ENCODE assay signal across 12 mouse cellular contexts in genomic region chr4:129246360-129247301, GRCm38 (mm10). TPM values are rescaled to one million over a fixed set of nuclear protein-coding genes. Genes with fewer than 3 reads are reported as not detected.
DNase-seq lines count a peak whose midpoint lies in the region; ATAC-seq and TF ChIP-seq lines count a peak whose summit lies in the region.
"Had no signal": no experiment of that assay in that cellular context is flagged by ENCODE, and none has a peak within 500 bp of the region (broad histone marks: within the 10 kb centered on the region; RNA-seq: fewer than 3 reads in every experiment).

No protein-coding gene starts in this region.

- no peak for TF ChIP-seq POLR2A in myocyte (IDR thresholded peaks at IDR 0.05; ENCODE audit: insufficient read length, low read depth)

- no peaks in the 10 kb centered on the region for H3K9me3 ChIP-seq in forebrain, embryonic 11.5 days (ENCODE audit: control insufficient read depth, low read length)
- no peaks in the 10 kb centered on the region for H3K9me3 ChIP-seq in forebrain, embryonic 16.5 days (ENCODE audit: control insufficient read depth, low read length)
- H3K9me3 ChIP-seq in kidney, postnatal 0 days (replicated peaks; ENCODE audit: low read length) = no peaks in the 10 kb centered on the region
- H3K9me3 ChIP-seq in embryonic facial prominence, embryonic 14.5 days (ENCODE audit: control insufficient read depth, low read length) = no peaks in the 10 kb centered on the region
- H3K9me3 ChIP-seq: forebrain, embryonic 15.5 days had no signal

- WGBS in forebrain, embryonic 11.5 days = 33% methylated on average over 15 of the region's 15 CpGs
- 43% methylated on average over 15 of the region's 15 CpGs for WGBS in forebrain, embryonic 16.5 days
- 45% methylated on average over 15 of the region's 15 CpGs for WGBS in kidney, postnatal 0 days
- 42% methylated on average over 14 of the region's 15 CpGs for WGBS in embryonic facial prominence, embryonic 14.5 days

- H3K4me2 ChIP-seq in forebrain, embryonic 11.5 days (ENCODE audit: low read depth, low read length, severe bottlenecking) = no peak overlapping the region
- no peak overlapping the region for H3K4me2 ChIP-seq in forebrain, embryonic 16.5 days (ENCODE audit: low read length)
- H3K4me2 ChIP-seq in kidney, postnatal 0 days (ENCODE audit: low read length) = peak overlapping the region; percentile 93
- peak overlapping the region; percentile 90 for H3K4me2 ChIP-seq in embryonic facial prominence, embryonic 14.5 days (ENCODE audit: low read depth, low read length)
- H3K4me2 ChIP-seq in myocyte (ENCODE audit: low read depth) = peak overlapping the region; percentile 100

- no peak overlapping the region for H3K27ac ChIP-seq in forebrain, embryonic 11.5 days (ENCODE audit: low read depth, low read length)
- no peak overlapping the region for H3K27ac ChIP-seq in forebrain, embryonic 16.5 days (ENCODE audit: low read length)
- 0 out of 2 replicates have a peak overlapping the region, but pooled peaks have one; percentile 13 for H3K27ac ChIP-seq in kidney, postnatal 0 days
- H3K27ac ChIP-seq in embryonic facial prominence, embryonic 14.5 days (replicated peaks; ENCODE audit: low read depth, low read length) = no peak overlapping the region
- H3K27ac ChIP-seq: forebrain, embryonic 15.5 days; layer of hippocampus, adult 2 months had no signal

- H3K9ac ChIP-seq in forebrain, embryonic 11.5 days (ENCODE audit: low read length) = no peak overlapping the region
- no peak overlapping the region for H3K9ac ChIP-seq in forebrain, embryonic 16.5 days (replicated peaks; ENCODE audit: low read depth, low read length)
- peak overlapping the region; percentile 89; the same call in 1 of the 2 replicates for H3K9ac ChIP-seq in kidney, postnatal 0 days (ENCODE audit: low read depth, low read length)
- no peak overlapping the region for H3K9ac ChIP-seq in embryonic facial prominence, embryonic 14.5 days (ENCODE audit: low read depth, low read length)
- H3K9ac ChIP-seq: forebrain, embryonic 15.5 days had no signal

- no peak for ATAC-seq in forebrain, embryonic 11.5 days (replicated peaks; ENCODE audit: low FRiP score)
- no peak for ATAC-seq in forebrain, embryonic 16.5 days
- no peak for ATAC-seq in kidney, postnatal 0 days (replicated peaks; ENCODE audit: low FRiP score, low read depth)
- ATAC-seq in embryonic facial prominence, embryonic 14.5 days (ENCODE audit: low read depth) = no peak
- ATAC-seq: forebrain, embryonic 15.5 days had no signal

- TF ChIP-seq CTCF in kidney, postnatal 0 days (IDR thresholded peaks at IDR 0.05; ENCODE audit: low read depth) = no peak

- no peak overlapping the region for H3ac ChIP-seq in myocyte (ENCODE audit: control insufficient read depth, insufficient read length)

- H3K36me3 ChIP-seq in forebrain, embryonic 11.5 days (ENCODE audit: control insufficient read depth, insufficient read depth, low read length) = no peaks in the 10 kb centered on the region
- no peaks in the 10 kb centered on the region for H3K36me3 ChIP-seq in forebrain, embryonic 16.5 days (ENCODE audit: control insufficient read depth, insufficient read depth)
- no peaks in the 10 kb centered on the region for H3K36me3 ChIP-seq in kidney, postnatal 0 days (ENCODE audit: insufficient read depth, low read length)
- no peaks in the 10 kb centered on the region for H3K36me3 ChIP-seq in embryonic facial prominence, embryonic 14.5 days (ENCODE audit: control insufficient read depth, insufficient read depth, low read length)
- H3K36me3 ChIP-seq in myocyte (ENCODE audit: control insufficient read depth, insufficient read depth) = no peaks in the 10 kb centered on the region
- H3K36me3 ChIP-seq: forebrain, embryonic 15.5 days had no signal

- H3K4me3 ChIP-seq in forebrain, embryonic 11.5 days (ENCODE audit: low read depth, low read length) = no peak overlapping the region
- H3K4me3 ChIP-seq in forebrain, embryonic 16.5 days (replicated peaks; ENCODE audit: low read length) = no peak overlapping the region
- H3K4me3 ChIP-seq in kidney, postnatal 0 days (replicated peaks; ENCODE audit: low read depth, low read length) = no peak overlapping the region
- H3K4me3 ChIP-seq in embryonic facial prominence, embryonic 14.5 days (ENCODE audit: low read depth, low read length) = peak overlapping the region; percentile 57; the same call in 1 of the 2 replicates
- H3K4me3 ChIP-seq in myocyte = peak overlapping the region; percentile 74

- H3K27me3 ChIP-seq in forebrain, embryonic 11.5 days (ENCODE audit: control insufficient read depth, insufficient read depth, low read length) = peaks cover 25% of the 10 kb centered on the region
- H3K27me3 ChIP-seq in forebrain, embryonic 16.5 days (replicated peaks; ENCODE audit: control insufficient read depth, insufficient read depth, low read length) = peaks cover 28% of the 10 kb centered on the region
- H3K27me3 ChIP-seq in kidney, postnatal 0 days (ENCODE audit: insufficient read depth, low read length) = no peaks in the 10 kb centered on the region
- peaks cover 40% of the 10 kb centered on the region for H3K27me3 ChIP-seq in embryonic facial prominence, embryonic 14.5 days (replicated peaks; ENCODE audit: control insufficient read depth, insufficient read depth, low read length)
- H3K27me3 ChIP-seq in myocyte (ENCODE audit: control insufficient read depth, insufficient read depth, insufficient read length) = no peaks in the 10 kb centered on the region

- H3K79me2 ChIP-seq in myocyte (ENCODE audit: control insufficient read depth, insufficient read depth) = peaks cover 64% of the 10 kb centered on the region

- H3K4me1 ChIP-seq in forebrain, embryonic 11.5 days (replicated peaks; ENCODE audit: control insufficient read depth, insufficient read depth, low read length) = peaks cover 29% of the 10 kb centered on the region
- peaks cover 24% of the 10 kb centered on the region for H3K4me1 ChIP-seq in forebrain, embryonic 16.5 days (replicated peaks; ENCODE audit: control insufficient read depth, insufficient read depth, low read length)
- peaks cover 22% of the 10 kb centered on the region for H3K4me1 ChIP-seq in kidney, postnatal 0 days (replicated peaks; ENCODE audit: insufficient read depth, low read length)
- peaks cover 33% of the 10 kb centered on the region for H3K4me1 ChIP-seq in embryonic facial prominence, embryonic 14.5 days (ENCODE audit: control insufficient read depth, insufficient read depth, low read length)

- DNase-seq in forebrain, embryonic 11.5 days (ENCODE audit: low spot score) = peak; percentile 49
- DNase-seq in kidney, postnatal 0 days (ENCODE audit: low spot score) = no peak
- DNase-seq in kidney, adult 11 months = no peak
- no peak for DNase-seq in embryonic facial prominence, embryonic 14.5 days (ENCODE audit: low spot score)
- no peak for DNase-seq in adipocyte (ENCODE audit: low spot score)
- DNase-seq in Muller cell, postnatal 12 days (ENCODE audit: inconsistent ontology term) = no peak
- DNase-seq: B cell, adult 2 months; left cerebral cortex, postnatal 4 days had no signal

TF ChIP-seq in myocyte, 11 proteins besides CTCF, POLR2A, EP300 and RAD21:
- TF ChIP-seq TCF3 (IDR thresholded peaks at IDR 0.05; ENCODE audit: insufficient read length, low read depth) (no peak), SRF (IDR thresholded peaks at IDR 0.05; ENCODE audit: control insufficient read depth, insufficient read length, low read depth) (no peak), MYOD1 (IDR thresholded peaks at IDR 0.05; ENCODE audit: control insufficient read depth in 1 of 3, insufficient read length in 2 of 3, low read depth in 2 of 3) (no peak), POLR2AphosphoS2 (IDR thresholded peaks at IDR 0.05; ENCODE audit: insufficient read length, low read depth) (no peak), MYOG (IDR thresholded peaks at IDR 0.05; ENCODE audit: control insufficient read depth in 1 of 3, insufficient read depth in 1 of 3, insufficient read length in 2 of 3, low read depth in 2 of 3) (no peak), REST (IDR thresholded peaks at IDR 0.05; ENCODE audit: insufficient read depth, insufficient read length) (no peak), MAX (IDR thresholded peaks at IDR 0.05; ENCODE audit: low read depth) (no peak), TCF12 (IDR thresholded peaks at IDR 0.05; ENCODE audit: insufficient read depth, poor library complexity, severe bottlenecking) (no peak), CEBPB (IDR thresholded peaks at IDR 0.05; ENCODE audit: insufficient read depth, poor library complexity, severe bottlenecking) (no peak)

RNA-seq across cellular contexts. Expression of gene C77080, which starts 14.6 kb away (rescaled TPM):
- polyA plus RNA-seq in forebrain, embryonic 11.5 days (2014; fragmentation: Nextera tagmentation; extraction: Ambion mirVana) = 4.7 and 4.8 TPM in 2 replicates
- polyA plus RNA-seq in forebrain, embryonic 16.5 days (2015; fragmentation: Nextera tagmentation; extraction: Ambion mirVana) = 3.8 and 4.7 TPM in 2 replicates
- polyA plus RNA-seq in kidney, postnatal 0 days (2015; fragmentation: Nextera tagmentation; extraction: Ambion mirVana) = 9.8 and 11.3 TPM in 2 replicates
- 6.1 and 6.2 TPM in 2 replicates for polyA plus RNA-seq in embryonic facial prominence, embryonic 14.5 days (2014; fragmentation: Nextera tagmentation; extraction: Ambion mirVana)
- polyA plus RNA-seq in myocyte (2012; fragmentation: generic; extraction: Trizol) = 25.4 TPM

RNA-seq across cellular contexts. Expression of gene Sync, which starts 40.8 kb away (rescaled TPM):
- 0.37 and 0.57 TPM in 2 replicates for polyA plus RNA-seq in forebrain, embryonic 11.5 days (2014; fragmentation: Nextera tagmentation; extraction: Ambion mirVana)
- 0.31 and 0.38 TPM in 2 replicates for polyA plus RNA-seq in forebrain, embryonic 16.5 days (2015; fragmentation: Nextera tagmentation; extraction: Ambion mirVana)
- polyA plus RNA-seq in kidney, postnatal 0 days (2015; fragmentation: Nextera tagmentation; extraction: Ambion mirVana) = 0.63 and 0.78 TPM in 2 replicates
- 7.9 and 11.7 TPM in 2 replicates for polyA plus RNA-seq in embryonic facial prominence, embryonic 14.5 days (2014; fragmentation: Nextera tagmentation; extraction: Ambion mirVana)
- polyA plus RNA-seq in myocyte (2012; fragmentation: generic; extraction: Trizol) = 51.1 TPM

RNA-seq across cellular contexts. Expression of gene Yars, which starts 57.1 kb away (rescaled TPM):
- polyA plus RNA-seq in forebrain, embryonic 11.5 days (2014; fragmentation: Nextera tagmentation; extraction: Ambion mirVana) = 113 and 118 TPM in 2 replicates
- 116 and 122 TPM in 2 replicates for polyA plus RNA-seq in forebrain, embryonic 16.5 days (2015; fragmentation: Nextera tagmentation; extraction: Ambion mirVana)
- 48.9 and 55.9 TPM in 2 replicates for polyA plus RNA-seq in kidney, postnatal 0 days (2015; fragmentation: Nextera tagmentation; extraction: Ambion mirVana)
- polyA plus RNA-seq in embryonic facial prominence, embryonic 14.5 days (2014; fragmentation: Nextera tagmentation; extraction: Ambion mirVana) = 74.9 and 78.3 TPM in 2 replicates
- 183 TPM for polyA plus RNA-seq in myocyte (2012; fragmentation: generic; extraction: Trizol)

RNA-seq across cellular contexts. Expression of gene S100pbp, which starts 57.1 kb away (rescaled TPM):
- 25.4 and 30.7 TPM in 2 replicates for polyA plus RNA-seq in forebrain, embryonic 11.5 days (2014; fragmentation: Nextera tagmentation; extraction: Ambion mirVana)
- polyA plus RNA-seq in forebrain, embryonic 16.5 days (2015; fragmentation: Nextera tagmentation; extraction: Ambion mirVana) = 16.9 and 17.2 TPM in 2 replicates
- polyA plus RNA-seq in kidney, postnatal 0 days (2015; fragmentation: Nextera tagmentation; extraction: Ambion mirVana) = 14.5 and 15.6 TPM in 2 replicates
- 12.6 and 15.5 TPM in 2 replicates for polyA plus RNA-seq in embryonic facial prominence, embryonic 14.5 days (2014; fragmentation: Nextera tagmentation; extraction: Ambion mirVana)
- 7.8 TPM for polyA plus RNA-seq in myocyte (2012; fragmentation: generic; extraction: Trizol)

Comparison
In these comparisons a context has a peak if more than half of its experiments do, and no peak if none do; other contexts are left out.
1. H3K4me2 ChIP-seq: peak in kidney, postnatal 0 days (single experiment), embryonic facial prominence, embryonic 14.5 days (single experiment) and myocyte (single experiment); none in forebrain, embryonic 11.5 days (single experiment) and forebrain, embryonic 16.5 days (single experiment).
2. H3K4me3 ChIP-seq: peak in embryonic facial prominence, embryonic 14.5 days (single experiment) and myocyte (single experiment); none in forebrain, embryonic 11.5 days (single experiment), forebrain, embryonic 16.5 days (single experiment) and kidney, postnatal 0 days (single experiment).